Mouse (Mus musculus) hindbrain, embryonic 14.5 days (tissue): ENCODE data around the gene Entpd7. TPM values are rescaled to one million over a fixed set of nuclear protein-coding genes. Genes with fewer than 3 reads are reported as not detected.

ENCODE experiments used
- ATAC-seq: fragments of 200-750 bp; cut with Nextera tagmentation; 2 replicates; pipeline ENCODE4 v1.8.0; 2017; ENCODE audit warnings: moderate number of reproducible peaks, mild to moderate bottlenecking, moderate TSS enrichment, moderate library complexity; ENCODE audit not compliant: low FRiP score
- DNase-seq: peaks from one replicate; pipeline ENCODE4 v3.0.0-alpha.2; 2015; ENCODE audit warnings: low spot score
- H3K27ac ChIP-seq: fragments of 300-500 bp; sonication (generic); 2 replicates; pipeline ENCODE4 v1.5.1; 2014; ENCODE audit warnings: mild to moderate bottlenecking, moderate library complexity
- H3K27me3 ChIP-seq: fragments of 300-500 bp; sonication (generic); 2 replicates; pipeline ENCODE4 v1.6.1; 2014; ENCODE audit warnings: mild to moderate bottlenecking, low read length, mixed read lengths; ENCODE audit not compliant: control insufficient read depth, insufficient read depth
- H3K36me3 ChIP-seq: fragments of 300-500 bp; sonication (generic); replicated peaks from 2 replicates; pipeline ENCODE4 v1.6.1; 2014; ENCODE audit not compliant: control insufficient read depth, insufficient read depth
- H3K4me1 ChIP-seq: fragments of 300-500 bp; sonication (generic); replicated peaks from 2 replicates; pipeline ENCODE4 v1.6.1; 2014; ENCODE audit warnings: antibody characterized with exemption, low read length, mixed read lengths; ENCODE audit not compliant: control insufficient read depth, insufficient read depth
- H3K4me2 ChIP-seq: fragments of 300-500 bp; sonication (generic); replicated peaks from 2 replicates; pipeline ENCODE4 v1.6.1; 2014; ENCODE audit warnings: mild to moderate bottlenecking, moderate library complexity
- H3K4me3 ChIP-seq: fragments of 300-500 bp; sonication (generic); replicated peaks from 2 replicates; pipeline ENCODE4 v1.5.1; 2014; ENCODE audit warnings: mild to moderate bottlenecking, low read length
- H3K9ac ChIP-seq: fragments of 300-500 bp; sonication (generic); 2 replicates; pipeline ENCODE4 v1.6.1; 2014
- H3K9me3 ChIP-seq: fragments of 300-500 bp; sonication (generic); 2 replicates; pipeline ENCODE4 v1.6.1; 2016; ENCODE audit warnings: low read length; ENCODE audit not compliant: control insufficient read depth
- WGBS: fragments of 180-500 bp; shearing (Covaris S2); extraction: QIAGEN DNeasy Blood & Tissue Kit; methylation state at CpG from one replicate; pipeline ENCODE4 v1.1.7; 2014; 5-methylcytosine and 5-hydroxymethylcytosine counted together
- polyA plus RNA-seq: library from polyadenylated mRNA; unstranded; fragments of >200 nt; fragmentation: Nextera tagmentation; extraction: Ambion mirVana; gene quantifications from 2 replicates; pipeline ENCODE4 v1.2.1, GENCODE M21; 2014

The Entpd7 gene
- polyA plus RNA-seq: 11.9 and 13.0 TPM in 2 replicates

GRCm38 (mm10) chr19:43689419-43690246 lies at the start of gene Entpd7:
TSS of gene Entpd7 (plus strand) at chr19:43689672.
- Histone ChIP-seq H3K36me3 (no peaks in the 10 kb centered on the region), H3K27ac (peak within 1 kb of the TSS; percentile 77), H3K9me3 (no peaks in the 10 kb centered on the region), H3K9ac (peak within 1 kb of the TSS; percentile 80), H3K4me3 (peak within 1 kb of the TSS; percentile 64), H3K4me1 (peaks cover 10% of the 10 kb centered on the region; the same call in 1 of the 2 replicates), H3K27me3 (no peaks in the 10 kb centered on the region), H3K4me2 (peak within 1 kb of the TSS; percentile 84)
- WGBS: 0% methylated on average over 60 of the region's 60 CpGs
- DNase-seq (peak; percentile 90), ATAC-seq (peak; percentile 97)

GRCm38 (mm10) chr19:43641833-43642232 lies 47.6 kb upstream of the Entpd7 start:
- Histone ChIP-seq H3K9ac (no peak overlapping the region), H3K36me3 (no peaks in the 10 kb centered on the region), H3K4me1 (no peaks in the 10 kb centered on the region), H3K27me3 (no peaks in the 10 kb centered on the region), H3K4me3 (no peak overlapping the region), H3K9me3 (no peaks in the 10 kb centered on the region), H3K4me2 (no peak overlapping the region), H3K27ac (no peak overlapping the region)
- DNase-seq (no peak), ATAC-seq (no peak)
- 76% methylated on average over 11 of the region's 11 CpGs for WGBS

GRCm38 (mm10) chr19:43642843-43643242 lies 46.6 kb upstream of the Entpd7 start:
- no peaks in the 10 kb centered on the region for H3K36me3 ChIP-seq
- ATAC-seq (no peak), DNase-seq (no peak)
- H3K4me1 ChIP-seq: no peaks in the 10 kb centered on the region
- H3K27ac ChIP-seq: no peak overlapping the region
- no peaks in the 10 kb centered on the region for H3K9me3 ChIP-seq
- H3K4me2 ChIP-seq: no peak overlapping the region
- no peaks in the 10 kb centered on the region for H3K27me3 ChIP-seq
- H3K4me3 ChIP-seq: no peak overlapping the region
- WGBS: 87% methylated on average over 9 of the region's 9 CpGs
- H3K9ac ChIP-seq: no peak overlapping the region

GRCm38 (mm10) chr19:43645508-43645907 lies 44.0 kb upstream of the Entpd7 start:
- ATAC-seq: no peak
- DNase-seq: no peak
- no peak overlapping the region for H3K27ac ChIP-seq
- H3K4me1 ChIP-seq: no peaks in the 10 kb centered on the region
- H3K36me3 ChIP-seq: no peaks in the 10 kb centered on the region
- no peak overlapping the region for H3K4me3 ChIP-seq
- H3K9me3 ChIP-seq: no peaks in the 10 kb centered on the region
- 92% methylated on average over 9 of the region's 9 CpGs for WGBS
- H3K27me3 ChIP-seq: no peaks in the 10 kb centered on the region
- no peak overlapping the region for H3K4me2 ChIP-seq
- H3K9ac ChIP-seq: no peak overlapping the region

GRCm38 (mm10) chr19:43646852-43647251 lies 42.6 kb upstream of the Entpd7 start:
- WGBS: 57% methylated on average over 7 of the region's 7 CpGs
- H3K9ac ChIP-seq: no peak overlapping the region
- no peaks in the 10 kb centered on the region for H3K4me1 ChIP-seq
- no peak overlapping the region for H3K4me3 ChIP-seq
- no peaks in the 10 kb centered on the region for H3K27me3 ChIP-seq
- no peak overlapping the region for H3K27ac ChIP-seq
- no peak overlapping the region for H3K4me2 ChIP-seq
- DNase-seq (no peak), ATAC-seq (no peak)
- H3K9me3 ChIP-seq: no peaks in the 10 kb centered on the region
- no peaks in the 10 kb centered on the region for H3K36me3 ChIP-seq

GRCm38 (mm10) chr19:43647261-43647660 lies 42.2 kb upstream of the Entpd7 start:
- Histone ChIP-seq H3K27ac (no peak overlapping the region), H3K36me3 (no peaks in the 10 kb centered on the region), H3K4me1 (no peaks in the 10 kb centered on the region), H3K4me2 (no peak overlapping the region), H3K9me3 (no peaks in the 10 kb centered on the region), H3K9ac (no peak overlapping the region), H3K27me3 (no peaks in the 10 kb centered on the region), H3K4me3 (no peak overlapping the region)
- 90% methylated on average over 9 of the region's 9 CpGs for WGBS
- ATAC-seq: no peak
- DNase-seq: no peak

GRCm38 (mm10) chr19:43648343-43648742 lies 41.1 kb upstream of the Entpd7 start:
- Histone ChIP-seq H3K9ac (no peak overlapping the region), H3K27me3 (no peaks in the 10 kb centered on the region), H3K36me3 (no peaks in the 10 kb centered on the region), H3K4me1 (no peaks in the 10 kb centered on the region), H3K9me3 (no peaks in the 10 kb centered on the region), H3K27ac (no peak overlapping the region), H3K4me2 (no peak overlapping the region), H3K4me3 (no peak overlapping the region)
- ATAC-seq (no peak), DNase-seq (no peak)
- WGBS: 91% methylated on average over 4 of the region's 4 CpGs

- 77% methylated on average over 8 of the region's 8 CpGs for WGBS
- Histone ChIP-seq H3K4me1 (no peaks in the 10 kb centered on the region), H3K27me3 (no peaks in the 10 kb centered on the region), H3K36me3 (no peaks in the 10 kb centered on the region), H3K9ac (no peak overlapping the region), H3K27ac (no peak overlapping the region), H3K4me2 (no peak overlapping the region), H3K9me3 (no peaks in the 10 kb centered on the region), H3K4me3 (no peak overlapping the region)
- no peak for DNase-seq
- no peak for ATAC-seq
These were observed 38.2 kb upstream of the Entpd7 start for GRCm38 (mm10) chr19:43651241-43651785.

GRCm38 (mm10) chr19:43655735-43656492 lies 33.6 kb upstream of the Entpd7 start:
- Histone ChIP-seq H3K27ac (no peak overlapping the region), H3K4me1 (no peaks in the 10 kb centered on the region), H3K9me3 (no peaks in the 10 kb centered on the region), H3K36me3 (no peaks in the 10 kb centered on the region), H3K4me3 (no peak overlapping the region), H3K9ac (no peak overlapping the region), H3K4me2 (no peak overlapping the region), H3K27me3 (no peaks in the 10 kb centered on the region)
- DNase-seq (peak; percentile 72), ATAC-seq (no peak)
- 45% methylated on average over 11 of the region's 11 CpGs for WGBS
